Mouse (Mus musculus): ENCODE results near the gene Nfib. TPM values are rescaled to one million over a fixed set of nuclear protein-coding genes. Genes with fewer than 3 reads are reported as not detected.

The Nfib gene
- polyA plus RNA-seq, 1 experiment = 48.1 TPM

DNA sequence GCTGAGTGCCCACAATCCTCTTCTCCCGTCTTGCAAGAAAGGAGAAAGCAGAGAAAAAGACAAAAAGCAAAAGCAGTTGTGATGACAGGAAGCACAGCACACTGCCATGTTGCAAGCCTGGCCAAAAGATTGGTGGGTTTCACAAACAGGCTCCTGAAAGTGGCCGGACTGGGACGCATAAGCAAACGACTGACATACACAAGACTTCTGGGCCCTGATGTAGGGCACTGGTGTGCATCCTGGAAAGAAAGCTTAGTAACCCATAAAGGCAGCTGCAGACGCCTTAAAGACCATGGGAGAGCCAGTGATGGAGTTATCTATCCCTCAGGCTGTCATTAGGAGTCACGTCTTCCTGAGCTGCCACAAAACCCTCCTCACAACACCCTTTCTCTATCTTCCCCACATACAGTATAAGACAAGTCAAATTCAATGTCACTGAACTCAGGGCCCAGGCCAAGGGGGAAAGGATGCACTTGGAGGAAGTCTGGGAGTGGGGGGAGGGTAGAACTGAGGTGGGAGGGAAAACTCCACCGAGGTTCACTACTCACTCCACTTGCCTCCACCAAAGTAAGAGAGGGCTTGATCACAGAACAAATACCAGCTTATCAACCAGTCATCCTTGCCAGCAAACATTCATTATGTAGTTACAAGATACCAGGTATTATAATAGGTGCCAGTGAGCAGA is 6.2 kb upstream of the Nfib start:
- Histone ChIP-seq H3K4me1 (ENCODE audit: control insufficient read depth, insufficient read depth, low read length) (no peaks in the 10 kb centered on the region), H3K4me3 (replicated peaks; ENCODE audit: extremely low read depth, low read depth, low read length) (no peak overlapping the region)
- TF ChIP-seq POLR2A (IDR thresholded peaks at IDR 0.05; ENCODE audit: borderline replicate concordance, extremely low read depth, low read depth, low read length) (no peak), CTCF (IDR thresholded peaks at IDR 0.05; ENCODE audit: insufficient read depth, low read length) (no peak)
- WGBS = 78% methylated on average over 7 of the region's 7 CpGs
- DNase-seq = no peak

DNA sequence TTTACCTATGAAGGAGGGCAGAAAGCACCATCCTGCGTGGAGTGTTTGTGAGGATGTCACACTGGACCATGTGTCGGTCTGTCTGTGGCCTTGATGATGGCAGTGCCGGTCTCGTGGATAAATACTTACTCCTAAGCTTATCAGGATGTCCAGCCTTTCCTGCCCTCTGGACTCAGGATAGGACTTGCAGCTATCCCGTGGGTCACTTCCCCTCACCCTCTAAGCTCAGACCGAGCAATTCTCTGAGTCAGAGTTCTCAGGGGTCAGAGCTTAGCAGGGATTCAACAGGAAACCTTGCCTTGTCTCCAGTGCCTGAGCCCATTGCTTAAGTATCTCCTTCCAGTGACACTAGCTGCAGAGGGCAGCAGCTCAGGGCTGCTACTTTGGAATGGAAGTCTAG is 4.1 kb upstream of the Nfib start:
- 51% methylated on average over 6 of the region's 6 CpGs for WGBS
- TF ChIP-seq CTCF (IDR thresholded peaks at IDR 0.05; ENCODE audit: insufficient read depth, low read length) = no peak
- TF ChIP-seq POLR2A (IDR thresholded peaks at IDR 0.05; ENCODE audit: borderline replicate concordance, extremely low read depth, low read depth, low read length) = no peak
- no peak overlapping the region for H3K4me3 ChIP-seq (replicated peaks; ENCODE audit: extremely low read depth, low read depth, low read length)
- no peak for DNase-seq
- no peaks in the 10 kb centered on the region for H3K4me1 ChIP-seq (ENCODE audit: control insufficient read depth, insufficient read depth, low read length)

DNA sequence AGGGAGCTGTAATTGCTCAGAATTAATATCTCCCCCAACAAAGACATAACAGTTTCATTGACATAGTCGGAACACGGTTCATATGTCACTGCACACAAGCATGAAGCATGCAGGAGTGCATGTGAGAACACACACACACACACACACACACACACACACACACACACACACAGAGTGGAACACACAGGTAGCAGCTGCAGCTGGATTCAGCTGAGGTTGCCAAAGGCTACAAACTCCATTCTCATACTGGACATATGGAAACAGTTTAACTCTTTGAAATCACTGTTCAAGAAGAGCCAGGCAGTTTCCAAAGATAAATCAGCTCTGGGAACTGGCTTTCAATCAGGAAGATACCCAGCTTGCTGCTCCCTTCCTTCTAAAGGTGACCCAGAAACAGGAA is 462 bp upstream of the Nfib start:
- Histone ChIP-seq H3K4me1 (ENCODE audit: control insufficient read depth, insufficient read depth, low read length) (no peaks in the 10 kb centered on the region), H3K4me3 (replicated peaks; ENCODE audit: extremely low read depth, low read depth, low read length) (no peak overlapping the region)
- WGBS = 80% methylated on average over 2 of the region's 2 CpGs
- no peak for DNase-seq
- TF ChIP-seq CTCF (IDR thresholded peaks at IDR 0.05; ENCODE audit: insufficient read depth, low read length) (no peak), POLR2A (IDR thresholded peaks at IDR 0.05; ENCODE audit: borderline replicate concordance, extremely low read depth, low read depth, low read length) (no peak)

DNA sequence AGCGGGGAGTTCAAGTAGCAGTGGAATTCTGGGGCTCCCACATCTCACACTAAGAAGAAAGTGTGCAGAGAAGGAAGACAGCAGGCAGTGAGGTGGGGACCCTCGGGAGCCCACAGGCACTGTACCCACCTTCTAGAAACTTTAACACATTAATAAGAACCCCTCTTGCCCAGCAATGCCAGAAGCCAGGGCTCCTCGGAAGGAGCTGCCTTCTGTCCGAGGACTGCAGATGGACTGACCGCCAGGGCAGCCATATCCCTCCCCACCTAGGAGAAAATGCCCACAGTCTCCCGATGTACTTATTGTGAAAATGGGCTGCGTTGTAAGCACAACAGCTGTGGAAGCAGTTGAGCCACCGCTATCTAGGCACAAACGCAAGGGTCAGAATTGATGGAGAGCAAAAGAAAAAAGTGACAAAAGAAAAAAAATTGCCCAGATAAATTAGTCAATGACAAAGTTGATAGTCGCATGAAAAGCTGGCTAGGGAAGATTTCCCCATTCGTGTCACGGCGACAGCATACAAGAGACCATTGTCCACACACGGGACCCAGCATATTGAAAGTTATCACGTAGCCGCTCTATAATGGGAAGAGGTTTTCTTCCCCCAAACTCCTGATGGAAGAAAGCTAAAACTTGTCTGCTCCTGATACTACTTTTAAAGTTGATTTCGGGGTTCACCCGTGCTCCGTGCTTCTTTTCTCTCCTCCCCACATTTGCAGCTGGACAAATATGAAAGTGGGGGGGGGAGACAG is 1.3 kb downstream of the Nfib start:
- no peak for TF ChIP-seq POLR2A (IDR thresholded peaks at IDR 0.05; ENCODE audit: borderline replicate concordance, extremely low read depth, low read depth, low read length)
- no peak for TF ChIP-seq CTCF (IDR thresholded peaks at IDR 0.05; ENCODE audit: insufficient read depth, low read length)
- no peak for DNase-seq
- H3K4me3 ChIP-seq (replicated peaks; ENCODE audit: extremely low read depth, low read depth, low read length) = no peak overlapping the region
- WGBS = 80% methylated on average over 19 of the region's 19 CpGs
- no peaks in the 10 kb centered on the region for H3K4me1 ChIP-seq (ENCODE audit: control insufficient read depth, insufficient read depth, low read length)

DNA sequence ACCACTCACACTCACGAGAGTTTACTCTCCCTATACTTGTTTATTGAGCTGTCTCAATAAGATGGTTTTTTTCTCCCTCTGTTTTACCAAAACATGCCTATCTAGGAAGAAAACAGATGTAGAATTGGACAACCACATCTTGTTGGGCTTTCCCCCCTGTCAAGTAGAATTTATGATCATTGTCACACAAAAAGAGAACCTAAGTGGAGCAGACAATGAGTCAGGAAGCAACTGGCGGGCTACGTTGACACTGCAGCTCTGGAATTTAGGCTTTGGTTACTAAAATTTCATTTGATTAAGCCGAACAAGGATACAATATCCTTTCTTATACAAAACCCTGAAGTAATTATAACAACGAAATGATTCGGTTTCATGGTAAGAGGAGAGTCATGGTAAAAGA is 2.7 kb downstream of the Nfib start:
- TF ChIP-seq CTCF (IDR thresholded peaks at IDR 0.05; ENCODE audit: insufficient read depth, low read length) (no peak), POLR2A (IDR thresholded peaks at IDR 0.05; ENCODE audit: borderline replicate concordance, extremely low read depth, low read depth, low read length) (no peak)
- WGBS = 44% methylated on average over 6 of the region's 6 CpGs
- Histone ChIP-seq H3K4me1 (ENCODE audit: control insufficient read depth, insufficient read depth, low read length) (no peaks in the 10 kb centered on the region), H3K4me3 (replicated peaks; ENCODE audit: extremely low read depth, low read depth, low read length) (no peak overlapping the region)
- DNase-seq = no peak

DNA sequence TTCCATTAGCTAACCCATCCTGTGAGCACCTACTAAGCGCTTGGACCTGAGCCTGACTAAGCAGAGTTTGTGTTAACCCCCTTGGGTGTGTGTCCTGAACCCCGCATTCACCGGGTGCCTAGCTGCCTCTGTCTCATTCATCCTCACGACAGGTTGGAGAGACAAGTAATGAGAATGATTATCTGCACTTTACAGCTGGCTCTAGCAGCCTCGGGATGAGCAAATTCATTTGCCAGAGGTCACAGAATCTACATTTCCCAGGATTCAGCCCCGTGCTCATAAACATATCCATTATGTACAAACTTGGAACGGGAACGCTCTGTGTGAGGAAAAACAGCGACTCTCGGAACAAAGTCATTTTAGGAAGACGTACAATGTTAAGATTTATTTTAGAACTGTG is 6.0 kb downstream of the Nfib start:
- Histone ChIP-seq H3K4me3 (replicated peaks; ENCODE audit: extremely low read depth, low read depth, low read length) (no peak overlapping the region), H3K4me1 (ENCODE audit: control insufficient read depth, insufficient read depth, low read length) (no peaks in the 10 kb centered on the region)
- TF ChIP-seq POLR2A (IDR thresholded peaks at IDR 0.05; ENCODE audit: borderline replicate concordance, extremely low read depth, low read depth, low read length) (no peak), CTCF (IDR thresholded peaks at IDR 0.05; ENCODE audit: insufficient read depth, low read length) (no peak)
- WGBS = 51% methylated on average over 11 of the region's 11 CpGs
- no peak for DNase-seq

DNA sequence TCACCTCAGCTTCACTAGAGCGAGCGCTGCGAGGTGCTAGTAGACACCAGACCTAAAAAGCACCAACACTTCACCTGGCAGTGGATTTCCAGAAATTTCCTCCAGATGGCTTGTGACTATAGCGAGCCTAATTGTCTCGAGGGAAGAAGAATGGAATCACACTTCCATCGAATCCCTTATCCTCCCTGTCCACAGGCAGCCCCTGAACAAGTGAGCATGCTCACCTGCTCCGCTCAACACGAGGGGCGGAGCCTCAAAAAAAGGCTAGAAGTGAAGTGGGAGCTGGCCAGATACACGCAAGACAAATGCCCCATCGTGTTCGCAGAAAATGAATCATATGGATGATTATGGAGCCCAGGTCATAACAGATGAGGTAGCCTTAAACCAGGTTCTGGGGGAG is 6.9 kb downstream of the Nfib start:
- TF ChIP-seq POLR2A (IDR thresholded peaks at IDR 0.05; ENCODE audit: borderline replicate concordance, extremely low read depth, low read depth, low read length) (no peak), CTCF (IDR thresholded peaks at IDR 0.05; ENCODE audit: insufficient read depth, low read length) (no peak)
- 81% methylated on average over 12 of the region's 12 CpGs for WGBS

DNA sequence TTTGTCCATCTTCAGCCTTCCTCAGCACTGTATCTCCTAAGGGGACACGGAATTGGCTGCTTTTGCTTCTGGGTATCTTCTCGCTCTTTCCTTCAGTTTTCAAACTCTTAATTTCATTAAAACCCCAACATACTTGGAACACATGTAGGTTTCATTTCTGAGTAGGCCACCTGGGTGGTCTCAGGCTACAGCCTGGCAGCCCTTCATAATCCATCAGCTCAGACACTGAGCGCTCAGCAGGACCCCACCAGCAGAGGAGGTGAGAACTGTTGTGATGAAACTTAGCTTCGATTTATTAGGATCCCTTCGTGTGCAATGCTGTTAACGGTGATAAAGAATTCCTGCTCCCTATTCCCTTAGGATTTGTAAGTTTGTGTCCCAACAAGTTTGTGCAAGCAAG is 8.4 kb downstream of the Nfib start:
- no peak overlapping the region for H3K4me3 ChIP-seq (replicated peaks; ENCODE audit: extremely low read depth, low read depth, low read length)
- 69% methylated on average over 6 of the region's 6 CpGs for WGBS
- no peak for DNase-seq
- no peaks in the 10 kb centered on the region for H3K4me1 ChIP-seq (ENCODE audit: control insufficient read depth, insufficient read depth, low read length)
- TF ChIP-seq POLR2A (IDR thresholded peaks at IDR 0.05; ENCODE audit: borderline replicate concordance, extremely low read depth, low read depth, low read length) (no peak), CTCF (IDR thresholded peaks at IDR 0.05; ENCODE audit: insufficient read depth, low read length) (no peak)

More for the DNA sequence above, 6.9 kb downstream of the Nfib start:
- no peak overlapping the region for H3K4me3 ChIP-seq (replicated peaks; ENCODE audit: extremely low read depth, low read depth, low read length)
- H3K4me1 ChIP-seq (ENCODE audit: control insufficient read depth, insufficient read depth, low read length) = no peaks in the 10 kb centered on the region
- no peak for DNase-seq

DNA sequence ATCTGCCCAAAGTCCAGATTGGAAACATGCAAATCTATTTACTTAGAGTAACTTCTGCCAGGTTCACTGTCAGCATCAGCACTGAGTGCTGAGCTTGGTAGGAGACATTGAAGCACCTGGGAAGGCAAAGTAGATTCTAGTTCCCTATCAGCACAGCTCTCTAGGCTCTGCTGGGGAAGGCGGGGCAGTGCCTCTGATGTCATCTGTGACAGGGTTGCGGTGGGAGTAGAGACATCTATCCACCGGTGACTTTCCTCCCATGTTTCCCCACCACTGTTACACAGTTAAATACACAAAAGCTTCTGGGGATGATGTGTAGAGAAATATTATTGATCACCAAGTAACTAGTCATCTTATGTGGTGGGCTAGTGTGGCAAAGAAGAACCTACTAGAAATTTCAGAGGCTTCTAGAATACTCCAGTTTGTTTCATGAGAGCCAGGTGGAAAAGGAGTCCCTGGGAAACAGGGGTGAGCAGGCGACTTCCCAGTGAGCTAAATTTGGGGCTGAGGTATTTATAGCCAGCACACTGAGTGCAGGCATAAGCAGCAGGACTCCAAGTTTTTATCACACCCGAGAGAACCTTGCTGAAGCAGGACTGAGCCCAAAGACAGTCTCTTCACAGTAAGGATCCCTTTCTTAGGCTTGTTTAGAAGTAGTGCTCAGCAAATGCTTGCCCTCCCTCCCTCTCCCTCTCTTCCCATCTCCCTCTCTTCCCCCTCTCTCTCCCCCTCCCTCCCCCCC is 9.6 kb downstream of the Nfib start:
- no peak for DNase-seq
- TF ChIP-seq POLR2A (IDR thresholded peaks at IDR 0.05; ENCODE audit: borderline replicate concordance, extremely low read depth, low read depth, low read length) (no peak), CTCF (IDR thresholded peaks at IDR 0.05; ENCODE audit: insufficient read depth, low read length) (no peak)
- 69% methylated on average over 5 of the region's 5 CpGs for WGBS

More for the DNA sequence above, 9.6 kb downstream of the Nfib start:
- H3K4me1 ChIP-seq (ENCODE audit: control insufficient read depth, insufficient read depth, low read length) = no peaks in the 10 kb centered on the region
- H3K4me3 ChIP-seq (replicated peaks; ENCODE audit: extremely low read depth, low read depth, low read length) = no peak overlapping the region

Data from lung, adult 2 months (tissue).